Mouse (Mus musculus): ENCODE measurements around the gene Ankdd1a.

Gene Ankdd1a

GRCm38 (mm10) chr9:65519807-65520504, at the start of gene Ankdd1a:
TSS of gene Ankdd1a (minus strand) at chr9:65520193.
- no peak for DNase-seq (ENCODE audit: low spot score in 2 of 2)

DNA sequence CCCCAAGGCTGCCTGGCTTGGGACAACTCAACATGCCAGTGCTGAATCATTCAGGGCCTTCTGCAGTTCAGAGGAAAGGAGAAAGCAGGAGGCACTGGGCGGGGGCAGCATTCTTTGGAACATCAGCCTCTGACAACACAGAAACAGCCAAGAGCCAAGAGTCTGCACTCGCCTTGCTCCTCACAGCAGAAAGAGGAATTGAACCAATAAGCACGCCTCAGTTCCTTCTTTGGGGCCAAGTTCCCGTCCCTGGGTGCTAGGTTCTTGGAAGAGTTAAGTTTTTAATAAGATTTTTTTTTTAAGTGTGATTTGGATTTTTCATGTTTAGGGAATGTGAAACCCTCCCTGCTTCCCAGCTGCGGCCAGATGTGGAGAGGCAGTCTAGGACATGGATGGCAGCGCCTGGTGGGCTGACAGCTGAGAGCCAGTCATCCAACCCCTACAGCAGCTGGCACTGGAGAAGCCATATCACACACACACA, 49.5 kb upstream of the Ankdd1a start:
- no peak for DNase-seq (ENCODE audit: low spot score in 2 of 2)

- no peak for DNase-seq (ENCODE audit: low spot score in 2 of 2)
Observed at GRCm38 (mm10) chr9:65568787-65569186, 48.8 kb upstream of the Ankdd1a start.

DNA sequence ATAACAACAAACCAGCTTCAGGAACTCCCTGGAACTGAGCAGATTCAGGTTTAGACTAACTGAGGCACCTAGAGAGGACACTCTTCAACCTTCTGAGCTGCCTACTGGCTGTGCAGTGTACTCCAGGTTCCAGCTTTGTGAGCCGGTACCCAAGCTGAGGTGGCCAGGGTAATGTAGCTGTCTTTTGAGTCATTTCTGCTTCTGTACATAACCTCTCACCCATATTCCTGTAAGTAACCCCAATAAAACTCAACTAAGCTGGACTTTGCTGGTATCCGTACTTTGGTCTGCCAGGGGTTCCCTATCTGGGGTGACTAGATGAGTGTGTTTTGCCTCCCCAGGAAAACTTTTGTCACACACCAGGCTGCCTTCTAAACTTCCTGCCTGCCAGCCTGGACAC, 44.7 kb upstream of the Ankdd1a start:
- DNase-seq (ENCODE audit: low spot score in 2 of 2): no peak

GRCm38 (mm10) chr9:65563073-65563472, 43.1 kb upstream of the Ankdd1a start:
- no peak for DNase-seq (ENCODE audit: low spot score in 2 of 2)

DNA sequence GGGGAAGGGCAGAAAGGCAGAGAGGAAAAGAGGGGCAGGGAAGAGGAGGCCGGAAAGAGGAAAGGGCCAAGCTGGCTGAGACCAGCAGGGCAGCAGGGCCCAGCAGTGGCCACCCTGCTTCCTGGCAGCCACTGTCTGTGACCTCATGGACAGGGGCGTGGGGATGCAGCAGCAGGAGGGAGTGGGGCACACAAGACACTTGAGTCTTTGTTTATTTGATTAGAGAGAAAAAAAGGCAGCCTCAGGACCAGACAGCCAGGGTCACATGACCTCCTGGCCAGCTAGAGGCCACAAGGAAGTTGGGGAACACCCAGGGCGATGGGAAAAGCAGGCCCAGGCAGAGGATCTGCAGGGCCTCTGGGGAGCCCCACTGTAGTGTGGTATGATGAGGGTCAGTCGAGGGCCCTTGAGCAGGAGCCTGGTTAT, 42.1 kb upstream of the Ankdd1a start:
- DNase-seq (ENCODE audit: low spot score in 2 of 2): no peak

DNA sequence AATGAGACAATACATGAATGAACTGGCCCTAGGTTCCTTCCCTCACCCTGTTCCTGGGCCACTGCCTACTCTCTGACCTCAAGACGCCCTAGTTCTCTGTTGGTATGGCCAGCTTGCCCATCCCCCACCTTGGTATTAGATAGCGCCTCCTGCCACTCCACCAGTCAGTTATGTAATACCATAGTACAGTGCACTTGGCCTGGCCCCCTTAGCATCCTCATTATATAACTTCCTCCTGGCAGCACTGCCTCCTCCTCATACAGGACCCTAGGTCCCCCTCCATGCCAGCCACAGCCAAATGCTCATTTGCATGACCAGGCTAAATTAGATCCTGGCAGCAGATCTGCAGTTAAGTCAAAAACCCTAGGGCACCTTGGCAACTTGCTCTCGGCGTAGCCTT, 41.0 kb upstream of the Ankdd1a start:
- no peak for DNase-seq (ENCODE audit: low spot score in 2 of 2)

- no peak for DNase-seq (ENCODE audit: low spot score in 2 of 2)
Observed at GRCm38 (mm10) chr9:65558806-65559205, 38.8 kb upstream of the Ankdd1a start.

DNA sequence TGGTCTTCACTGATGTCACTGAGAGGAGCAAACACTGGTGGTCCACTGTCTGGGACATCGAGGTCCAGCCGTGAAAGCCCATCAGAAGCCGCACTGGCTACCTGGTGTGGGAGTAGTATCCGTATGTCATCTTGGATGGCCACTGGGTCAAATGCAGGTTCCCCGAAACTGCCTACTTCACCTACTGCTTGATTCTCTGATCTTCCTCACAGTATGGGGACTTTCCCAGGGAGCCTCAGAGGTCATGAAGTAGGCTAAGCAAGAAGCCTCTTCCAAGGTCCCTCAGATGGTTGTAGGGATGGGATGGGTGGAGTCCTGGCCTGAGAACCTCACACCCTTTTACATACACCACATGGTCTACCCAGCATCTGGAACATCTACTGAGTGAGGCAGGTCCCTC, 37.0 kb upstream of the Ankdd1a start:
- no peak for DNase-seq (ENCODE audit: low spot score in 2 of 2)

DNA sequence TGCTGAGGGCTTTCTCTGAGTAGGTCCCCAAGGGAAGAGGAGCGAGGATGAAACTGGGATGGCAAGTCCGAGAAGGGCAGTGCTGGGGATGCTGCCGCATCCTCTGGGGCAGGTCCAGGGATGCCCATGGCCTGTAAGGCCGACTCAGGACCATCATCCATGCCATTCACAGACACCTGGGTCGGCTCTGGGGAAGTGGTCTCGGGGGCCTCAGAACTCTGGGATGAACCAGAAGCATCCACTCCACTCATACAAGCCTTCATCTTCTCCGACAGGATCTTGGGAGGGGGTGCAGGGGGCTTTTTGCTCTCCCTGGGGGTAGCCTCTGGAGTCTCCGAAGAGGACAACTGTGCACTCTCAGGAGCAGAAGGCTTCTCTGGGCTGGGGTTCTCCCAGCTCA, 36.4 kb upstream of the Ankdd1a start:
- DNase-seq (ENCODE audit: low spot score in 2 of 2): no peak

DNA sequence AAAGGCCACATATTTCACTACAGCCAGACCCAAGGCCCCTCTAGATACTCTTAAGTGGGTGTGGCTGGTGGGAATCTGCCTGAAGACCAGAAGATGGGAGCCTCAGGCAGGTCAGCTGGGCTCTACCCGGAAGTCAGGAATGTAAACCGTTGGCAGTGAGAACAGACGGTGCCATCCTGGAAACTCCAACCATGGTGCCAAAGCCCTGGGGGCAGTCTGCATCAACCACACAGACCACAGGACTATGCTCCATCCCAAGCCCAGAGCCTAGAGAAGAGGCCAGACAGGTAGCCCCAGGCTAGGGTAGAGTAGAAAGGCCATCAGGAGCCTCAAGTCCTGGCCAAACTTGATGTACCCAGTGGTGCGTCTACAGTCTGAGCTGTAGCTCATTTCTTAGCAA, 35.6 kb upstream of the Ankdd1a start:
- DNase-seq (ENCODE audit: low spot score in 2 of 2): no peak

DNA sequence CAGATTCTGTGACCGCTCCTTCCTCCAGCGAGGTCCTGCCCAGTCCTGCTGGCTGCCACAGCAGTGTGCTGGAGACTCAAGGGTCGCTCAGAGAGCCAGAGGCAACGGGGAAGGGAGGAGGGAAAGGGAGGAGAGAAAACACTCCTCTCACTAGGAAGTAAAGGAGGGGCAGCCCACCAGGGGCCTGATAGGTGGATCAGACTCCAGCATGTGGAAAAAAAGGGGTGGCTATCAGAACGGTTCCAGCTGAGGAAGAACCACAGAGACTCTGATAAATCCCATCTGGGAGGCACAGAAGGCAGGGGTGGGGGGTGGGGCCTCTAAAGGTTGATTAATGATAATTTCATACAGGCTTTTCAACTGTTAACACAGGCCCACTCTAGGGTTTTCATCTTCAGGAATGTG, 35.0 kb upstream of the Ankdd1a start:
- no peak for DNase-seq (ENCODE audit: low spot score in 2 of 2)

- DNase-seq (ENCODE audit: low spot score in 2 of 2): no peak
Observed at GRCm38 (mm10) chr9:65552711-65553110, 32.7 kb upstream of the Ankdd1a start.

- peak in 1 of 2 experiments; percentile 30 for DNase-seq (ENCODE audit: low spot score in 2 of 2)
Observed at GRCm38 (mm10) chr9:65552141-65552540, 32.1 kb upstream of the Ankdd1a start.

DNA sequence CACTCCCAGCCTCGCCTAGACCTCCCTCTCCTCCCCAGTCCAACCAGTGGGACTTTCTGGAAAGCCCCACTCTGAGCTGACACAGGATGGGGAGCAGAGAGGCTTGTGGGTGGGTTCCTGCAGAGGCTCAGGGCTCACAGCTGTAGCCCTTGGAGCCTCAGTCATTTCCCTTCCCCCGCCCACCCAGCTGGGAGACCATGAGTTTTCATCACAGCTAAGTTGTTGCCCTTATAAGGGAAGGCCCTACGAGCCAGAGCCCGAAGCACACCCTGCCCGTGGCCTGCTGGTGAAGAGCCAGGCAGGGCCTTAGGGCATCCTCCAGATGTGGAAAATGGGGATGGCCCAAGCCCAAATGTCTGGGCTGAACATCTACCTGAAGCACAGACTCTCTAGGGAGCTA, 31.0 kb upstream of the Ankdd1a start:
- DNase-seq (ENCODE audit: low spot score in 2 of 2): peak; percentile 84 to 87

- no peak for DNase-seq (ENCODE audit: low spot score in 2 of 2)
Observed at GRCm38 (mm10) chr9:65550079-65550831, 30.3 kb upstream of the Ankdd1a start.

GRCm38 (mm10) chr9:65549643-65550042, 29.6 kb upstream of the Ankdd1a start:
- no peak for DNase-seq (ENCODE audit: low spot score in 2 of 2)

- no peak for DNase-seq (ENCODE audit: low spot score in 2 of 2)
Observed at GRCm38 (mm10) chr9:65549139-65549538, 29.1 kb upstream of the Ankdd1a start.

GRCm38 (mm10) chr9:65548311-65548710, 28.3 kb upstream of the Ankdd1a start:
- no peak for DNase-seq (ENCODE audit: low spot score in 2 of 2)

DNA sequence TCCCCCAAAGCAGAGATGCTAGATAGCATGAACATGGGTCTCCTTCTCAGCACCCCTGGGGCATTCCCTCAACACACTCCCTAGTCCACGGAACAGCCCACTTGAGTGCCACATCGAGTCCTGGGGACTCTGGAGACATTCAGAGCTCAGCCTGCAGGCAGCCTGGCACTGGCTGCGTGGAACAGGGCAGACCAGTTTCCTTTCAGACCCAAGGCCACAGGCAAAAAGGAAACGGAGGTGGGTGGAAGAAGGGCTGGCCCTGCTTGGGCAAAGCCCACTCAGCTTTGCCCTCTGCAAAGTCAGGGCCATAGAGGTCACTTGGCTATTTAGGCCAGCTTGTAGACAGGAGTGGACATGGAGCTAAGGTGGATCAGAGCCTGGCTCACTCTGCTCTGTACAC, 27.9 kb upstream of the Ankdd1a start:
- no peak for DNase-seq (ENCODE audit: low spot score in 2 of 2)

DNA sequence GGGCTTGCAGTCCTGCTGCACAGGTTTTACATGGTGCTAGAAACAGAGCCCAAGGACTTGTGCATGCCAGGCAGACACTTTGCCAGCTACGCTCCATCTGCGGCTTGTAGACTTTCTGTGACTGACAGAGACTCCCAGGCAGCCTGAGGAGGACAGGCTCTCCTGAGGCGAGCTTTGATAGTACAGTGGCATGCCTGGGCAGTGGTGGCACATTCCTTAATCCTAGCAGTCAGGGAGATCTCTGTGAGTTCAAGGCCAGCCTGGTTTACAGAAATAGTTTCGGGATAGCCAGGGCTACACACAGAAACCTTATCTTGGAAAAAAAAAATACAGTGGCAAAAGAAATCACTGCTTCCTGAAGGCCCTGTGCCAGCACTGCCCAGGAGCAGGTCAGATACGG, 27.1 kb upstream of the Ankdd1a start:
- DNase-seq (ENCODE audit: low spot score in 2 of 2): no peak

DNA sequence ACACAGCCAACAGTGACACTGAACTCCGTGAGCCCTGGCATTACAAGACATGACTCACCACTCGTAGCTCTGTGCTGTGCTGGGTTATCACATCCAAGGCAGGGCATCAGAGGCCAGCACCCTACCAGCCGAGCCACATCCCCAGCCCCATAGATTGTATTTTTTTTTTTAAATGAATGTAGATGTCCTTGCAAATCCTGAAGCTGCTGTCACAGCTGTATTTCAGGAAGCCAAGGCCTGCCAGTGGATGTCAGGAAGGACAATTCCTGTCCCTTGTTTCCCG, 26.4 kb upstream of the Ankdd1a start:
- DNase-seq (ENCODE audit: low spot score in 2 of 2): no peak

- no peak for DNase-seq (ENCODE audit: low spot score in 2 of 2)
Observed at GRCm38 (mm10) chr9:65545635-65546412, 25.8 kb upstream of the Ankdd1a start.

Measured in thymus, postnatal 10 days (tissue).